Mouse (Mus musculus) ES-E14 (cell line): ENCODE results near the gene Draxin.

Experiments
- HCFC1 ChIP-seq: IDR thresholded peaks from 2 replicates; pipeline ENCODE4 v1.6.1; 2012; ENCODE audit warnings: low read length, inconsistent platforms, borderline replicate concordance; ENCODE audit not compliant: insufficient read depth
- MAFK ChIP-seq: IDR thresholded peaks from 2 replicates; pipeline ENCODE4 v1.6.1; 2014; ENCODE audit warnings: mild to moderate bottlenecking, low read depth, low read length, inconsistent platforms; ENCODE audit not compliant: insufficient read depth
- ZC3H11A ChIP-seq: IDR thresholded peaks from 2 replicates; pipeline ENCODE4 v1.6.1; 2012; ENCODE audit warnings: low read depth, mild to moderate bottlenecking, inconsistent platforms, low read length, borderline replicate concordance

GRCm38 (mm10) chr4:148058218-148058819 is 72.2 kb downstream of the Draxin start:
- TF ChIP-seq HCFC1, result no peak
- TF ChIP-seq ZC3H11A, result no peak
- TF ChIP-seq MAFK, result no peak
